Mouse (Mus musculus): ENCODE measurements at regions not wholly inside any gene's neighbourhood (a gene's known extent, or its start where the extent isn't known, plus 50 kb on each side); places are given as distances from the start of the nearest gene placed in this dataset.

GRCm38 (mm10) chr11:6979656-6980055 is 83.6 kb upstream of the Adcy1 start:
- TF ChIP-seq CTCF (IDR thresholded peaks at IDR 0.05; ENCODE audit: low read depth, low read length): no peak
- no peak for TF ChIP-seq POLR2A (IDR thresholded peaks at IDR 0.05; ENCODE audit: insufficient read depth, low read length)

Measured in ES-Bruce4 (cell line).